In the genomic region with DNA sequence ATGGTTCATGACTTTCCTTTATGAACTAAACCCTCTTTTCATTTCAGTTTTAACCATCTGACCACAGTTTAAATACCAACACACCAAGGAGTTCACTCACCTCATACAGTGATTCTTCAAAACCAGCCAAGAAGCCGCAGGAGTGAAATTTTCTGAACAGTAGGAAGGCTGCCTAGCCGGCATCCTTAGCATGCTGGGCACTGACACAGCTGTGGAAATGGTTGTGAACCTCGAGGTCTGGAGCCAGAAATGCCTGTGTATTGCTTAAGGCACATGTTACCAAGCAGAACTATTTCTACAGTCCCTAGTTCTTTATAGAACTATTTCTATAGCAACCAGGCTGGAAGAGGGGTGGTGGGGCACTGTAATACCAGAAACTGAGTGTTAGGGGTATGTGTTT, we compare ENCODE assay signal across 17 mouse cellular contexts.
DNase-seq lines count a peak whose midpoint lies in the region; ATAC-seq and TF ChIP-seq lines count a peak whose summit lies in the region.
"Had no signal": no experiment of that assay in that cellular context is flagged by ENCODE, and none has a peak within 500 bp of the region (broad histone marks: within the 10 kb centered on the region; RNA-seq: fewer than 3 reads in every experiment).

No protein-coding gene starts in this region.

- no peak overlapping the region for H3K4me2 ChIP-seq in hindbrain, embryonic 15.5 days
- H3K4me2 ChIP-seq in lung, embryonic 15.5 days, result no peak overlapping the region
- H3K4me2 ChIP-seq in hindbrain, embryonic 16.5 days (ENCODE audit: low read length), result no peak overlapping the region
- H3K4me2 ChIP-seq: embryonic facial prominence, embryonic 15.5 days; neural tube, embryonic 12.5 days had no signal

- H3K36me3 ChIP-seq in hindbrain, embryonic 15.5 days, result no peaks in the 10 kb centered on the region
- H3K36me3 ChIP-seq in hindbrain, embryonic 10.5 days, result no peaks in the 10 kb centered on the region
- no peaks in the 10 kb centered on the region for H3K36me3 ChIP-seq in lung, embryonic 15.5 days
- H3K36me3 ChIP-seq in hindbrain, embryonic 16.5 days (ENCODE audit: control insufficient read depth, insufficient read depth, low read length), result no peaks in the 10 kb centered on the region
- H3K36me3 ChIP-seq: embryonic facial prominence, embryonic 15.5 days; heart, embryonic 10.5 days; neural tube, embryonic 12.5 days had no signal

- DNase-seq in hindbrain, embryonic 10.5 days (ENCODE audit: low spot score), result no peak
- DNase-seq in lung, adult 2 months, result no peak
- peak; percentile 7 for DNase-seq in adipocyte (ENCODE audit: low spot score)
- DNase-seq in layer of hippocampus, adult 11-12 months (ENCODE audit: low spot score), result no peak
- no peak for DNase-seq in gastrocnemius, adult 18-20 months (ENCODE audit: low spot score)
- DNase-seq: cerebellum, postnatal 36 days; gastrocnemius, postnatal 25 days; midbrain, embryonic 14.5 days had no signal

- 43% methylated on average over 3 of the region's 3 CpGs for WGBS in hindbrain, embryonic 15.5 days
- WGBS in hindbrain, embryonic 10.5 days, result 56% methylated on average over 3 of the region's 3 CpGs
- WGBS in lung, embryonic 15.5 days, result 28% methylated on average over 3 of the region's 3 CpGs
- WGBS in lung, adult 2 months, result 50% methylated on average over 3 of the region's 3 CpGs
- WGBS in hindbrain, embryonic 16.5 days, result 38% methylated on average over 3 of the region's 3 CpGs

- peak overlapping the region; percentile 41 for H3K27ac ChIP-seq in hindbrain, embryonic 15.5 days (replicated peaks)
- H3K27ac ChIP-seq in hindbrain, embryonic 10.5 days, result no peak overlapping the region
- H3K27ac ChIP-seq in lung, embryonic 15.5 days, result peak overlapping the region; percentile 24
- no peak overlapping the region for H3K27ac ChIP-seq in hindbrain, embryonic 16.5 days (ENCODE audit: low read depth, low read length)
- H3K27ac ChIP-seq: embryonic facial prominence, embryonic 15.5 days; heart, embryonic 10.5 days; layer of hippocampus, adult 2 months; neural tube, embryonic 12.5 days had no signal

- peaks cover 22% of the 10 kb centered on the region for H3K4me1 ChIP-seq in hindbrain, embryonic 15.5 days (replicated peaks)
- H3K4me1 ChIP-seq in hindbrain, embryonic 10.5 days (replicated peaks), result peaks cover 14% of the 10 kb centered on the region
- peaks cover 16% of the 10 kb centered on the region for H3K4me1 ChIP-seq in lung, embryonic 15.5 days
- no peaks in the 10 kb centered on the region for H3K4me1 ChIP-seq in lung, adult 2 months (ENCODE audit: control insufficient read depth, insufficient read depth, low read length)
- peaks cover 14% of the 10 kb centered on the region; the same call in 1 of the 2 replicates for H3K4me1 ChIP-seq in hindbrain, embryonic 16.5 days (ENCODE audit: control insufficient read depth, insufficient read depth, low read depth, low read length)
- H3K4me1 ChIP-seq: heart, embryonic 10.5 days; neural tube, embryonic 12.5 days had no signal

- peak; percentile 81; the same call in 1 of the 2 replicates for ATAC-seq in hindbrain, embryonic 15.5 days (ENCODE audit: low FRiP score, low read depth)
- peak; percentile 29; the same call in 1 of the 2 replicates for ATAC-seq in lung, embryonic 15.5 days (ENCODE audit: borderline replicate concordance, extremely low read depth, low FRiP score, low TSS enrichment)
- peak; percentile 81 for ATAC-seq in hindbrain, embryonic 16.5 days
- ATAC-seq: forebrain, embryonic 14.5 days; Patski had no signal

- TF ChIP-seq POLR2A in lung, adult 2 months (IDR thresholded peaks at IDR 0.05; ENCODE audit: borderline replicate concordance, extremely low read depth, low read depth, low read length), result no peak

- no peak for TF ChIP-seq CTCF in lung, adult 2 months (IDR thresholded peaks at IDR 0.05; ENCODE audit: insufficient read depth, low read length)

- no peak overlapping the region for H3K4me3 ChIP-seq in hindbrain, embryonic 15.5 days
- no peak overlapping the region for H3K4me3 ChIP-seq in hindbrain, embryonic 10.5 days
- no peak overlapping the region for H3K4me3 ChIP-seq in lung, embryonic 15.5 days
- no peak overlapping the region for H3K4me3 ChIP-seq in lung, adult 2 months (replicated peaks; ENCODE audit: extremely low read depth, low read depth, low read length)
- H3K4me3 ChIP-seq in hindbrain, embryonic 16.5 days (ENCODE audit: low read length), result no peak overlapping the region
- H3K4me3 ChIP-seq: embryonic facial prominence, embryonic 15.5 days; heart, embryonic 10.5 days; layer of hippocampus, adult 2 months; neural tube, embryonic 12.5 days had no signal

- no peak overlapping the region for H3K9ac ChIP-seq in hindbrain, embryonic 15.5 days
- no peak overlapping the region for H3K9ac ChIP-seq in lung, embryonic 15.5 days
- H3K9ac ChIP-seq in hindbrain, embryonic 16.5 days (ENCODE audit: low read depth, low read length), result no peak overlapping the region
- H3K9ac ChIP-seq: embryonic facial prominence, embryonic 15.5 days; neural tube, embryonic 12.5 days had no signal

- no peaks in the 10 kb centered on the region for H3K9me3 ChIP-seq in hindbrain, embryonic 15.5 days
- no peaks in the 10 kb centered on the region for H3K9me3 ChIP-seq in hindbrain, embryonic 10.5 days
- no peaks in the 10 kb centered on the region for H3K9me3 ChIP-seq in lung, embryonic 15.5 days
- H3K9me3 ChIP-seq in hindbrain, embryonic 16.5 days (ENCODE audit: control insufficient read depth, low read length), result no peaks in the 10 kb centered on the region
- H3K9me3 ChIP-seq: embryonic facial prominence, embryonic 15.5 days; heart, embryonic 10.5 days; neural tube, embryonic 12.5 days had no signal

- no peaks in the 10 kb centered on the region for H3K27me3 ChIP-seq in hindbrain, embryonic 15.5 days
- 0 out of 2 replicates have a peak, but pooled peaks cover 7% of the 10 kb centered on the region for H3K27me3 ChIP-seq in hindbrain, embryonic 10.5 days (ENCODE audit: insufficient read depth, poor library complexity, severe bottlenecking)
- H3K27me3 ChIP-seq in lung, embryonic 15.5 days, result no peaks in the 10 kb centered on the region
- no peaks in the 10 kb centered on the region for H3K27me3 ChIP-seq in hindbrain, embryonic 16.5 days (replicated peaks; ENCODE audit: control insufficient read depth, insufficient read depth, low read length)
- H3K27me3 ChIP-seq: embryonic facial prominence, embryonic 15.5 days; neural tube, embryonic 12.5 days had no signal

Comparison
In these comparisons a context has a peak if more than half of its experiments do, and no peak if none do; other contexts are left out.
1. H3K27ac ChIP-seq: peak in hindbrain, embryonic 15.5 days (single experiment) and lung, embryonic 15.5 days (single experiment); none in hindbrain, embryonic 10.5 days (single experiment) and hindbrain, embryonic 16.5 days (single experiment).
2. ATAC-seq: peak in every context shown above with its lines; median percentile 81 in hindbrain, embryonic 15.5 days; 81 in hindbrain, embryonic 16.5 days; 29 in lung, embryonic 15.5 days.